Mouse (Mus musculus) CH12.LX (cell line): Measurements from ENCODE around the gene Hap1. TPM values are rescaled to one million over a fixed set of nuclear protein-coding genes. Genes with fewer than 3 reads are reported as not detected.

Source experiments
- DNase-seq: peaks from one replicate; pipeline ENCODE4 v3.0.0-alpha.2; 2013; ENCODE audit errors: extremely low read depth
- H3K27ac ChIP-seq: 2 replicates; pipeline ENCODE4 v1.5.1; 2012; ENCODE audit warnings: low read depth, mild to moderate bottlenecking, control low read depth, moderate library complexity; ENCODE audit not compliant: insufficient read depth
- H3K27me3 ChIP-seq: replicated peaks from 2 replicates; pipeline ENCODE3; 2012; ENCODE audit warnings: inconsistent platforms
- H3K36me3 ChIP-seq, 2 experiments: replicated peaks in 1 of 2; 2 replicates each; pipeline versions ENCODE3 to v1.6.1; 2012; ENCODE audit warnings: inconsistent platforms in 1 of 2, low read length in 1 of 2, mild to moderate bottlenecking in 1 of 2, mixed read lengths in 1 of 2, moderate library complexity in 1 of 2; ENCODE audit not compliant: control insufficient read depth in 1 of 2, insufficient read depth in 1 of 2
- H3K4me1 ChIP-seq, 2 experiments: 2 replicates each; pipeline ENCODE4 v1.6.1; 2012; ENCODE audit warnings: inconsistent platforms in 1 of 2, moderate library complexity in 1 of 2; ENCODE audit not compliant: insufficient read depth in 2 of 2, control insufficient read depth in 1 of 2
- H3K4me2 ChIP-seq: 2 replicates; pipeline ENCODE4 v1.6.1; 2012; ENCODE audit warnings: low read depth, mild to moderate bottlenecking, control low read depth; ENCODE audit not compliant: poor library complexity, insufficient read depth, severe bottlenecking
- H3K4me3 ChIP-seq, 3 experiments: fragments of 150-350 bp in 1 of 3; sonication (generic) in 1 of 3; replicated peaks in 1 of 3; 2 replicates each; pipeline versions ENCODE3 to v1.5.1; 2011 to 2012; ENCODE audit warnings: low read depth in 2 of 3, low read length in 2 of 3, mild to moderate bottlenecking in 2 of 3, moderate library complexity in 2 of 3, control low read depth in 1 of 3, improper control_type of control experiment in 1 of 3, inconsistent platforms in 1 of 3, mixed read lengths in 1 of 3; ENCODE audit not compliant: poor library complexity in 1 of 3
- H3K79me2 ChIP-seq: replicated peaks from 2 replicates; pipeline ENCODE4 v1.6.1; 2012; ENCODE audit warnings: mild to moderate bottlenecking, moderate library complexity; ENCODE audit not compliant: control insufficient read depth, poor library complexity, insufficient read depth, severe bottlenecking; ENCODE audit errors: extremely low read depth
- H3K9ac ChIP-seq: 2 replicates; pipeline ENCODE4 v1.6.1; 2012; ENCODE audit warnings: low read depth, mild to moderate bottlenecking, control low read depth, moderate library complexity; ENCODE audit not compliant: insufficient read depth
- H3K9me3 ChIP-seq: replicated peaks from 2 replicates; pipeline ENCODE3; 2012; ENCODE audit warnings: low read length, inconsistent platforms, mixed read lengths
- BHLHE40 ChIP-seq: IDR thresholded peaks from 2 replicates; pipeline ENCODE4 v1.6.1; 2011; ENCODE audit warnings: mild to moderate bottlenecking, low read depth, low read length, improper control_type of control experiment
- CTCF ChIP-seq, 2 experiments: IDR thresholded peaks in 1 of 2; conservative IDR thresholded peaks in 1 of 2; 2 replicates each; pipeline ENCODE4 v1.5.1; 2011 to 2012; ENCODE audit warnings: low read depth in 2 of 2, low read length in 2 of 2, improper control_type of control experiment in 1 of 2, inconsistent platforms in 1 of 2, mild to moderate bottlenecking in 1 of 2, moderate library complexity in 1 of 2
- E2F4 ChIP-seq: IDR thresholded peaks from 2 replicates; pipeline ENCODE4 v1.6.1; 2011; ENCODE audit warnings: low read depth, low read length, improper control_type of control experiment; ENCODE audit not compliant: insufficient replicate concordance
- ETS1 ChIP-seq: conservative IDR thresholded peaks from 2 replicates; pipeline ENCODE4 v1.6.1; 2012; ENCODE audit warnings: low read depth, mild to moderate bottlenecking, inconsistent platforms, low read length, improper control_type of control experiment, moderate library complexity
- GABPA ChIP-seq: IDR thresholded peaks from 2 replicates; pipeline ENCODE4 v1.6.1; 2012; ENCODE audit warnings: low read depth, low read length, improper control_type of control experiment, inconsistent platforms; ENCODE audit not compliant: insufficient replicate concordance
- HCFC1 ChIP-seq: IDR thresholded peaks from 2 replicates; pipeline ENCODE4 v1.6.1; 2012; ENCODE audit warnings: low read depth, mild to moderate bottlenecking, inconsistent platforms, low read length, improper control_type of control experiment
- JUND ChIP-seq: conservative IDR thresholded peaks from 2 replicates; pipeline ENCODE4 v1.6.1; 2011; ENCODE audit warnings: low read depth, low read length, improper control_type of control experiment
- KAT2A ChIP-seq: IDR thresholded peaks from 2 replicates; pipeline ENCODE4 v1.6.1; 2012; ENCODE audit warnings: low read length, improper control_type of control experiment, inconsistent platforms; ENCODE audit not compliant: insufficient replicate concordance
- MAFK ChIP-seq: IDR thresholded peaks from 2 replicates; pipeline ENCODE4 v1.6.1; 2011; ENCODE audit warnings: low read length, improper control_type of control experiment; ENCODE audit not compliant: insufficient replicate concordance
- MAZ ChIP-seq: IDR thresholded peaks from 2 replicates; pipeline ENCODE4 v1.6.1; 2012; ENCODE audit warnings: low read depth, mild to moderate bottlenecking, inconsistent platforms, low read length, improper control_type of control experiment, moderate library complexity
- MEF2A ChIP-seq: IDR thresholded peaks from 2 replicates; pipeline ENCODE4 v1.6.1; 2014; ENCODE audit warnings: low read depth, mild to moderate bottlenecking, inconsistent platforms, low read length, improper control_type of control experiment, borderline replicate concordance
- MYC ChIP-seq: IDR thresholded peaks from 2 replicates; pipeline ENCODE4 v1.6.1; 2011; ENCODE audit warnings: low read depth, mild to moderate bottlenecking, improper control_type of control experiment, low read length
- NRF1 ChIP-seq: IDR thresholded peaks from 2 replicates; pipeline ENCODE4 v1.6.1; 2014; ENCODE audit warnings: low read depth, mild to moderate bottlenecking, inconsistent platforms, low read length, improper control_type of control experiment, moderate library complexity
- PAX5 ChIP-seq: IDR thresholded peaks from 2 replicates; pipeline ENCODE4 v1.6.1; 2012; ENCODE audit warnings: low read length, inconsistent platforms, mixed read lengths
- POLR2AphosphoS2 ChIP-seq: IDR thresholded peaks from 2 replicates; pipeline ENCODE4 v1.6.1; 2011; ENCODE audit warnings: low read depth, low read length, improper control_type of control experiment
- RAD21 ChIP-seq: IDR thresholded peaks from 2 replicates; pipeline ENCODE4 v1.6.1; 2011; ENCODE audit warnings: low read depth, mild to moderate bottlenecking, low read length, improper control_type of control experiment, moderate library complexity
- SIN3A ChIP-seq: IDR thresholded peaks from 2 replicates; pipeline ENCODE4 v1.6.1; 2012; ENCODE audit warnings: low read length, improper control_type of control experiment, inconsistent platforms
- TBP ChIP-seq: conservative IDR thresholded peaks from 2 replicates; pipeline ENCODE4 v1.6.1; 2011; ENCODE audit warnings: low read depth, low read length, improper control_type of control experiment
- TCF12 ChIP-seq: IDR thresholded peaks from 2 replicates; pipeline ENCODE4 v1.6.1; 2014; ENCODE audit warnings: low read depth, mild to moderate bottlenecking, inconsistent platforms, low read length, improper control_type of control experiment
- UBTF ChIP-seq: IDR thresholded peaks from 2 replicates; pipeline ENCODE4 v1.6.1; 2012; ENCODE audit warnings: low read depth, mild to moderate bottlenecking, inconsistent platforms, low read length, improper control_type of control experiment, moderate library complexity
- ZMIZ1 ChIP-seq: IDR thresholded peaks from 2 replicates; pipeline ENCODE4 v1.6.1; 2012; ENCODE audit warnings: low read depth, mild to moderate bottlenecking, inconsistent platforms, low read length, improper control_type of control experiment
- dilution Hi-C: fragments of 300-500 bp; cut with MboI; formaldehyde crosslinking; loops from 2 replicates; pipeline ENCODE4 v1.14.3; 2020; ENCODE audit warnings: low sequenced_read_pairs; ENCODE audit not compliant: extremely low pct_unique_long_range_greater_than_20kb, extremely low pct_ligation_motif_present
- in situ Hi-C: fragments of 300-500 bp; cut with MboI; formaldehyde crosslinking; loops from 3 replicates; pipeline ENCODE4 v1.14.3; 2019; ENCODE audit warnings: low sequenced_read_pairs, low pct_ligation_motif_present, low pct_unique_long_range_greater_than_20kb, mixed read lengths
- polyA plus RNA-seq: library from polyadenylated mRNA; unstranded; fragments of >175 nt; gene quantifications from 2 replicates; pipeline ENCODE4 v1.2.1, GENCODE M21; 2012; ENCODE audit warnings: low read depth; ENCODE audit not compliant: insufficient read length
- total RNA-seq, 2 experiments: library from RNA; depleted of rRNA; stranded (reverse); fragments of 300-350 nt in 1 of 2; fragments of >200 nt in 1 of 2; gene quantifications; 2 replicates each; pipeline ENCODE4 v1.2.3; 2012 to 2014

Gene Hap1
- total and polyA plus RNA-seq, 3 experiments, result 0.34 TPM; not detected in 2

DNA sequence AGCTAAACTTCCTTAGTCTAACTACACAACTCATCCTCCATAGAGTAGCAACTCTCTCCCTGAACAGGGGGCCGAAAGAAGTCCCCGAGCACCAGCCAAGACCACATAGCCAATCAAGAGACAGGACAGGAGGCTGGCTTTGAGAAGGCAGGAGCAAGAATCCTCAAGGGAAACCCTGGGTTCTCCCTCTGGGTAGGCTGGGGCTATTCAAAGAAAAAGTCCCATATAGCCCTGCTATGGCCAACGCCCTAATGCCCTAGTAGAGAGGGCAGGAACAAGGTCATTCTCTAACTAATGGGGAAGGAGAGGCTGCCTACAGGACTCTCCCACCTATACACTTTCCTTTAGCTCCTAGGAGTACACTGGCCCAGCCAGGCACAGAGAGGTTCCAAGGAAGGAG, 29.1 kb upstream of the Hap1 start:
- H3K36me3 ChIP-seq, result no peaks in the 10 kb centered on the region
- peaks cover 51% of the 10 kb centered on the region for H3K27me3 ChIP-seq

DNA sequence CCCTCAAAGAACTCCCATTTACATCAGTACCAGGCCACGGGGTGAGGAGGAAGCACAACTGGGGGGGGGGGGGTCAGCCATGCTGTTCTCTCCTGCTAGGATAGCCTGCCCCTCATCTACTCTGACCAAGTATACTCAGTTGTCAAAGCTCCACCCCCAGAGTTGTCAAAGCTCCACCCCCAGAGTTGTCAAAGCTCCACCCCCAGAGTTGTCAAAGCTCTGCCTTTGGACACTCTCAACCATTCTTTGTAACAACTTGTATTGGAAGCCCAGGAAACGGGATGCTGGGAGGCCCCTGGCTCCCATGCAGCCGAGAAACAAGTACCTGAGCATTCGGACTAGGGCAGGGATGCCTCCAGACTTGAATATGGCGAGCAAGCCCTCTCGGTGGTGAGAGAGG, 26.8 kb upstream of the Hap1 start:
- dilution Hi-C loops, result no loop called here
- in situ Hi-C loops, result no loop called here
- Histone ChIP-seq H3K9ac (no peak overlapping the region), H3K4me1 (peaks cover 16 to 33% of the 10 kb centered on the region in 2 experiments), H3K4me3 (no peak overlapping the region), H3K27me3 (peaks cover 37% of the 10 kb centered on the region), H3K4me2 (no peak overlapping the region), H3K9me3 (no peaks in the 10 kb centered on the region), H3K27ac (no peak overlapping the region), H3K79me2 (no peaks in the 10 kb centered on the region), H3K36me3 (no peaks in the 10 kb centered on the region)
- no peak for DNase-seq
- TF ChIP-seq RAD21 (no peak), ETS1 (no peak), UBTF (no peak), BHLHE40 (no peak), KAT2A (no peak), TBP (no peak), PAX5 (no peak), ZMIZ1 (no peak), TCF12 (no peak), GABPA (no peak), MAZ (no peak), HCFC1 (no peak), MEF2A (no peak), JUND (no peak), NRF1 (no peak), SIN3A (no peak), MYC (no peak), POLR2AphosphoS2 (no peak), MAFK (no peak), E2F4 (no peak)

More for the DNA sequence above, 29.1 kb upstream of the Hap1 start:
- H3K9ac ChIP-seq, result no peak overlapping the region
- TF ChIP-seq CTCF (conservative IDR thresholded peaks at IDR 0.05 in 1 of 2, IDR thresholded peaks at IDR 0.05 in 1 of 2; ENCODE audit: low read depth in 2 of 2, low read length in 2 of 2), result no peak
- 0 out of 2 replicates have a peak, but pooled peaks have one; percentile 16 for TF ChIP-seq KAT2A
- TF ChIP-seq, all 38 proteins: peak for 1
- H3K4me3 ChIP-seq, result no peak overlapping the region
- H3K79me2 ChIP-seq, result no peaks in the 10 kb centered on the region
- peaks cover 16 to 34% of the 10 kb centered on the region in 2 experiments for H3K4me1 ChIP-seq
- in situ Hi-C loops (no loop called here), dilution Hi-C loops (no loop called here)
- no peaks in the 10 kb centered on the region for H3K9me3 ChIP-seq
- no peak overlapping the region for H3K27ac ChIP-seq
- DNase-seq, result peak; percentile 43
- no peak overlapping the region for H3K4me2 ChIP-seq
